Mouse (Mus musculus) ES-CJ7 (cell line): ENCODE measurements at regions not wholly inside any gene's neighbourhood (a gene's known extent, or its start where the extent isn't known, plus 50 kb on each side); places are given as distances from the start of the nearest gene placed in this dataset.

Experiments
- DNase-seq: peaks from one replicate; pipeline ENCODE4 v3.0.0; 2011; ENCODE audit warnings: low read depth, low spot score

DNA sequence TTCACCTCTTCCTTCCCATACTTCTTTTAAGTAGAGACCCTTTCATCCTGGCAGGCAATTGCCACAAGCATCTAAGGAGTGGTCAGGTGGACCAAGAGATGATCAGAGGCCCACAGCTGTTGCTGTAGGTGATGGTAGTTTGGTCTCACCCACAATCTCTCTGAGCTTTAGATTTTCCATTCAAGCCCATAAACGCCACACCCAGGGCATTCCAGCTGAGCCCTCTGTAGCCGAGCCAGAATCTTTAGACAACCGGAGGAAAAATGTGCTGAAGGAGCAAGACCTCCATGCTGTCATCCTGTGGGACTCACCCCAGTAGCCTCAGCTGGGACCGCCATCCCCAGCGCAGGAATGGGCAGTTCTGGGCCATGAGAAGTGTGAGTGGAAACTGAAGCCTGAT is 93.7 kb upstream of the Dlx2 start:
- no peak for DNase-seq

DNA sequence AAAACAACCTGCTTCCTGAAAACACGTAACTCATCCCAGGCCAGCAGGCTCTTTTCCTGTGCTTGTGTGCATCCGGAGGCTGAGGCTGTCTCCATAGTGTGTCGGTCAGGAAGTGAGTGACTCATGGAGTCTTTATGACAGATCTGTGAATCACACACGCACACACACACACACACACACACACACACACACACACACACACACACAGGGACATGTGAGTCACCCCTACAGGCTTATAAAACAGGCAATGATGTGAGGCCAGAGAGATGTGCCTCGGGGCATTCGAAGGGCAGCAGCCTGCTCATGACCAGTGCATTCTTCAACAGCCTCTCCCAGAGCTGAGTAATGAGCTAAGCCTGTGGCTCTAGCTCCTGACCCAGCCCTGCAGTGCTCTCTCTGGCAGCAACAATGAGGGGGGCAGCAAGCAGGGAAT is 97.5 kb upstream of the Dlx2 start:
- no peak for DNase-seq

DNA sequence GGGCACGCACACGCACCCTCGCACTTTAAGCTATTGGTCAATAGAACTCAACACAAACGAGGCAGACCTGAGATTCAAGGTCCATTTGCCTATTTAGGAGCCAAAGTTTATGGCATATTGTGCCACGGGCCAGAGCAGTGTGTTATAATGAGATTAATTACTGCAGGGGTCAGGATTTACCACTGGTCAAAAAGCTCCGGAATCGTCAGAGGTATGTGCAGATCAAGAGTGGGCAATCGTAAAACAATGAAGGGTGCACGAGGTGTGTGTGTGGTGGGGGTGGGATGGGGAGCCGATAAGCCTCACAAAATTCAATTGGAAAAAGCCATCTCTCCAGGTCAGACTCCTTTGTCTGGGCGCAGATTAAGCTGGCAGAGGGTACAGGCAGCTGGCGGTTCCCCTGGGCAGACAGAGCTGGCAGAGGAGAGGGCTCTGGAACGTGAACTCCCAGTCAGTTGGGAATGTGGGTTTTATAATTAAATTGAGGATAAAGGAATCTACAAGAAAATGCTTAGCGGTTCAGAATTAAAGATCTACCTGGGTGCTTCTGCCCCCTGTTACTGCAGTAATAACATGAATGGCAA is 97.4 kb upstream of the Itga6 start:
- DNase-seq, result no peak

DNA sequence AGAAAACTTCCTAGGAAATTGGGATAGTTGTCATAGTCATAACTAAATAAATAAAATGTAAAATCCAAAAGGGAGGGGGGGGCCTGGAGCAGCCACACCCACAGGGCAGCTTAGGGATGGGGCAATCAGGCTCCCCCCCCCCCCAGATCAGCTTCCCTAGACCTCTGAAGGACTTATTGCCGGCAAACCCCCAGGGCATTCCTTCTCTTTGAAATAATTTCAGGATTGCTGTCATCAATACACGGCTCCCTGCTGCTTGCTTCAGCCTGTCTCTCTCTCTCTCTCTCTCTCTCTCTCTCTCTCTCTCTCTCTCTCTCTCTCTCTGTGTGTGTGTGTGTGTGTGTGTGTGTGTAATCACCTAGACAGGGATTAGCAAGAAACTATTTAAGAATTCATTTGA is 93.8 kb upstream of the Itga6 start:
- no peak for DNase-seq

DNA sequence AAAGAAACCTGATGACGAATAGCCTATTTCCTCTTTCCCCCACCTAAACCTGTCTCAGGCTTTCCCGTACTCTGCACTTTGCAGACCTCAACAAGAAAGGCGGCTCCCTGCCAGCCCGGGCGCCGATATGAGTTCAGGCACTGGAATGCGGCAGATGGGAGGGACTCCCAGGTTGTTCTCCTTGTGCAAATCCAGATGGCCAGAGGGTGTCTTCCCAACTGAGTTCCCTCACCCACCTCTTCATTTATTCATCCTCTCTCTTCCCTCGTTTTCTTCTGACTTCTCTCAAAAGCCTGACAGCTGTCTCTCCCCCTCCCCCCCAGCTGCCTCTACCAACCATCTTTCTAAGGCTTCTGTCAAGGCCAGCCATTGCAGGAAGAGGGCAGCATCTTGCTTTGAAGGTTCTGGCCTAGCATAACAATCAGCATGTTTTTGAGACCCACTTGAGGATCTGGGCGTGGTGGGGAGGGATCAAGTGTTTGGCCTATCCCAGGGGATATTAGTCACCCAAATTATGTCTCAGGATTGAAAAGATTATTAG is 93.1 kb upstream of the Itga6 start:
- peak; percentile 92 for DNase-seq

DNA sequence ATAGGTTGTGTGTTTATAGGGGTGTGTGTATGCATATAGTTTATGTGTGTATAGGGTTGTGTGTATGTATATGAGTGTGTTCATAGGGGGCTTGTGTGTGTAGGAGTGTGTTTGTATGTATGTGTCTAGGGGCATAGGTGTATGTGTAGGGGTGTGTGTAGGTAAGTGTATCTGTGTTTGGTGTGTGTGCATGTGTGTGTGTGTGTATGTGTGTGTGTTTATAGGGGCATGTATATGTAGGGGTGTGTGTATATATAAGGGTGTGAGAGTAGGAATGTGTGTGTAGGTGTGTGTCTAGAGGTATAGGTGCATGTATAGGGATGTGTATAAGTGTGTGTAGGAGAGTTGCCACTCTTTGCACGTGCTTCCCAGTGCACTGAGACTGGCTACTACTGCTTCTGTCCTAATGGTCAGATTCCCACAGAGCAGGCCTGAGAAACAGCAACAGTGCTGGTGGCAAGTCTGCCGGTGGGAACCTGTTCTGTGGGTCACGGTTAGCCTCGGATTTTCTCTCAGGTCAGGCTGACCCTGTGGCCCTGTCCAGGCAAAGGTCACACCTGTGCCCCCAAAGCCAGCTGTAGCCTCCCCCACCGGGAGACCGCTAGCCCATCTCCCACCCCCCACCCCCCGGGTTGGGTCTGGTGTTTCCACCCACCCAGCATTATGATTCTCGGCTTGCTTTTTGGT is 90.5 kb upstream of the Itga6 start:
- DNase-seq, result peak; percentile 53

DNA sequence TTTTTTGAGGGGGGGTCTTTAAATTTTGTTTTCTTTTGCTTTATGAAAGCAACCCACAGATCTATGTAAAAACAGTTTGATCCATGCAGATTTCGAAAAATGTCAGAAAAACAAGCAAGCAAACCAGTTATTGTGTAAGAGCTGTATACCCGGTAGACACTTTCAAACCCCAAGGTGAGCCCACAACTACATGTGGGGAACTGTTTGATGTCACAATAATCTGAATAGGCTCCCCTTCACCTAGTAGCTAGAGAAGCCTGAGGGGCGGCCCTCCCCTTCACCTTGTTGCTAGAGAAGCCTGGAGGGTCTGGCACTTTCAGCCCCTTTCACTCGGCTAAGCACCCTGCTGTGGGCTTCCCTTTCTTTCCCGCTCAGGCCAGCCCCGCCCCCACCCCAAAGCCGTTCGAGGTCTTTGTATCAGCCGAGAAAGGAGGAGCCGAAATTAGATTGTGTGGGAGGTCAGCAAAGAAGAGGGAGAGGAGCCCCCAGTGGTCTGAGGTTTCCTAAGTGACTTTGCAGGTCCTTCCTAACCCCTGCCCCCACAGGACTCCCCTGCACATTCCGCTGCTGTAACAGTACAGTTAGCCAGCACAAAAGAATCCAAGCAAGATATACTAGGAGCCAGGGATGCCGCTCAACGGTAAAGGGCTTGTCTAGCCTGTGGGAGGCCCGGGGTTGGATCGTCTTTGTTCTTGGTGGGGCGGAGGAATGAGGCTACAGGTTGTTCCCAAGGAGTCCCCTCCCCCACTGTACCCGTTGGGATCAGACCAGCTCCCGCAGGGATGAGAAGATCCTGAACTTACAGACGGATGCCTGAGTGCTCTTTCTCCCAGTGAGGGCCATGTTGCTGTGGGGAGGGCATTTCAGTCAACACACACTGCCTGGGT is 89.7 kb upstream of the Itga6 start:
- DNase-seq, result peak; percentile 99

DNA sequence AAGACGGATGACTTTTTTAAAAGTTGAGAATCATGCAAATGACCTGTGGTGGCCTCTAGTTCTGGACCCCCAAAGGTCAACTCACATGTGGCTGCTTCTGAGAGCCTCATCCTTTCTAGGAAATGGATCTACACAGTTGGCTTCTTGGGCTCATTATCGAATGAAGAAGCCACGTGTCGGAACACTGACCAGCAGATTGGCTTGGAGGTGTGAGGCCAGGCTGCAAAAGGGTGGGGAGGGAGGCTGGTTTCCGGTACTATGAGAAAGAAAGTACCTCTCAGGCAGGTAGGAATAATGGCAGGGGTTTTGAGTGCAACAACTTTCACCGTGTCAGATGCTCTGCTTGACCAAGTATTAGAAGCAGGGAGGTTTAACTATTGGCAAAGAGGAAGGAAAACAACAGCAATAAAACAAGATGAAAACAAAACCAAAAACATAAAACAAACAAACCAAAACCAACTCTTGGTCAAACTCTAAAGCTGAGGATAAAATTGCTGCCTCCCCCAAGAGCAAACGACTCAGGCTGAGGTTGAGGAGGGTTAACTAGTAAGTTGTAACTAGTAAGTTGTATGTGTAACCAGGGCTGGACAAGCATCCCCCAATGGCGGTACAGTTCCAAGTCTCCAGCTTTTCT is 88.7 kb upstream of the Itga6 start:
- DNase-seq, result peak; percentile 74

DNA sequence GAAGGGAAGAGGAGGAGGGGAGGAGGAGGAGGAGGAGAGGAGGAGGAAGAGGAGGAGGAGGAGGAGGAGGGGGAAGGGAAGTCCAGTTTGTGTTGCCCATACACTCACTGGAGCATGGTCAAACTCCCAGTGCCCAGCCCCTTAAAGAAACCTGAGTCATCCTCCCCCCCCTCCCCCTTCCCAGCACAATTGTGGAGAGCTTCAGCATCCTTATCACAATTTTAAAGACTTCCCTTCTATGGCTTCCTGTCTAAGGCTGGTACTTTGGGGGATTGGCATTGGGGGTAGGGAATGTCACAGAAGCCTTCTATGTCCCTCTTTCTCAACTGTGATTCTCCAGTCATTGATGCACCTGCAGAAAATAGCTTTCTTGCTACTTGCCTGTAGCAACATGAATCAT is 84.0 kb upstream of the Itga6 start:
- DNase-seq, result no peak

DNA sequence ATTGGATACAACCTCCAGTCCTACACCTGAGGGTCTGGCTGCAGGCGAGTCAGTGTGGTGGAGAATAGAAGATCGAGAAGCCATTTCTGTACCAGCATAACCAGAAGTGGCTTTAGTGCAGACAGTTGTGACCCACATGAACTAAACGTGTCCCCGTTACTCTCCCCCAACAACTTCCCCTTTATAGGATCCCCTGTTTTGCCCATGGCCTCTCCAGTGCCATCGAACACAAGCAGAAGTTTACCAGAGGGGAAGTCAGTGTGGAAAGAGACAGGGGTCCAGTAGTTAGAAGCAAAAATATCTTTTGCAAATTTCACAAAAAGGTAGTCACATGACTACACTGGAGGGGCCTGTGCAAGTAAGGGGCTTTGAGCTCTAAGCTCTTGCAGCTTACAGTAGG is 83.4 kb upstream of the Itga6 start:
- DNase-seq, result no peak

DNA sequence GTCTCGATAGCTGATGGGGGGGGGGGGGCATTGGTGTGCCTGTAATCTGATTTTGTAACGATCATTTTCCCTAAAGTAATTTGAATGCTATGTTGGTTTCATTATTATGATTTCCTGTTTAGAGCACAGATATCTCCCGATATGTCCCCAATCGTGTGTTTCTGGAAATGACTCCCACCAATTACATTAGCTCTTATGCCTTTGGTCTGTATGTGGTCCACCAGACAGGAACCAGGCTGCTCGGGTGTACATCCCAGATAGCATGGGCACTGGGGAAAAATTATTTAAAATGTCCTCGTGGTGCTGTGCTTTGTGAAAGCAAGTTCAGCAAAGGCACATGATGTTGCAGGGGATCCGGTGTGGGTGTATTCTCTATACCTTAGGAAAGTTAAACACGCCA is 82.0 kb upstream of the Itga6 start:
- no peak for DNase-seq

DNA sequence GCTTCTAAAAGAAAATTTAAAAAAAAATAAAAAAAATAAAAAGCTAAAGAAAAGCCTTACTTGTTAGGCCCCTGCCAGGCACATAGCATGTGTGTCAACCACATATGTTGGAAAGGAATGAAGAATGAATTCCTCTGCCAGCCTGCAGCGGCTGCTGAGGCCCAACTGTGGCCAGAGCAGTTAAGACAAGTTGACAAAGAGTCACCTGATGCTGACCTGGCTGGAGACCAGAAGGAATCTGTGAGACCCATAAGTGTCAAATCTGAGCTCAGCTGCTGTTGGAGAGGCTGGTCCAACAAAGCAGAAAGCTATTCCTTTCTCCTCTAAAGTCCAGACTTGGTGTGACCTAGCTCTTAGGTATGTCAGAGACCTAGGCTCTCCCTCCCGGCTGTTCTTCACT is 78.5 kb upstream of the Itga6 start:
- no peak for DNase-seq

DNA sequence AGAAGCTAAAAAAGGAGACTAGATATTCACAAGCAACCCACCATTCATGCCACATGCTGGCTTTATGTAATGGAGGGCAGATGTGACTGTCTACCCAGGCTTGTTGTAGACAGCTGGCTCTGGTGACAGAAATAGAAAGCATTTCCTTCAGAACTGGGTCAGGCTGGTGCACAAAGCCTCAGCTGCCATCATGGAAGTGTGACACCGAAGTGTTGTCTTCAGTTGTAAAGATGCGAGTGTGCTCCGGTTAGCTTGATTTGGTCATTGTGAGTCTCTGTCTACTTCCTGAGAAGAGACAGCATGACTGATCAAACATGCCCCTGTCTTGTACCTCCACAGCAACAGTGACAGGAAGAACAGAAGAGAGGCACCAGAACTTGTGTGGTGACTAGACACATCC is 77.7 kb upstream of the Itga6 start:
- DNase-seq, result no peak

DNA sequence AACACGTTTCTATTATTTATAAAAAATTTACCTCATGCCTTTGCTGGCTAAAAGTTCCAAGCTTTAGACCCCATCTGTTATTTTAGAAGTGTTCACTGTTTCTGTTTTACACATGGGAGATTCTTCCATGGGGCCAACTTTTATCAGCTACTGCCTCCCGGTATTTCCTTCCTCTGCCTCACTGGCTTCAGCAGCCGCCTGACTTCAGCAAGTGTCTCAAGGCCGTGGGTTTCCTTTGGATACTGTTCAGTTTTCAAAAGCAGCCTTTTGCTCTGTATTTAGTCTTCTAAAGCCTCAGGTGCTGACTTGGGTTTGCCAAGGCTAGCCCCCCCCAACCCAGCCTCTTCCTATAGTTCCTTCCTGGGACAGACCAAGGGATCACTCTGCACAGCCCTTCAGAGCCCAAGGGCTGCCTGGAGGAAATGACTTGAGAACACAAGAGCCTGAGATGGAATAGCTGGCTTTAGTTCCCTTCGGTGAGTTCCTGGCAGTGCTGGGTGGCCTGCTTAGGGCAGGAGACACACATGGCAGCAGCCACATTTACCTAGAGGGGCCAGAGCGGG is 75.1 kb upstream of the Itga6 start:
- DNase-seq, result no peak

DNA sequence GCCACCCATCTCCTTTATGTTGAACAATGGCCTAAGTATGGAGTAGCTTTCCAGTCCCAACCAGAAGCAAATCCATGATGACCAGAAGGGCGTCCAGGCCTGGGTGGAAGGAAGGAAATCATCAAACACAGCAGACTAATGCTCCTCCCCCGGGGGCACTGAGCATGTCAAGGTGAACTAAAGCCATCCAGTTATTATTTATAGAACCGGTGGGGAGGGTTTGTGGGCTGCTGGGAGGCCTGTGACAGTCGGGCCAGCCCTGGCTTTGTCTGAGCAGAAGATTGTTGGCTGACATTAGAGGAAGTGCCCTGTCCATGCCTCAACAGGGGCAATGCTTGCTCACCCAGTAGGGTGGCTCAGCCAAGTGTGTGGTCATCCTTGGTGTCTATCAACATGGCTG is 74.5 kb upstream of the Itga6 start:
- DNase-seq, result no peak

DNA sequence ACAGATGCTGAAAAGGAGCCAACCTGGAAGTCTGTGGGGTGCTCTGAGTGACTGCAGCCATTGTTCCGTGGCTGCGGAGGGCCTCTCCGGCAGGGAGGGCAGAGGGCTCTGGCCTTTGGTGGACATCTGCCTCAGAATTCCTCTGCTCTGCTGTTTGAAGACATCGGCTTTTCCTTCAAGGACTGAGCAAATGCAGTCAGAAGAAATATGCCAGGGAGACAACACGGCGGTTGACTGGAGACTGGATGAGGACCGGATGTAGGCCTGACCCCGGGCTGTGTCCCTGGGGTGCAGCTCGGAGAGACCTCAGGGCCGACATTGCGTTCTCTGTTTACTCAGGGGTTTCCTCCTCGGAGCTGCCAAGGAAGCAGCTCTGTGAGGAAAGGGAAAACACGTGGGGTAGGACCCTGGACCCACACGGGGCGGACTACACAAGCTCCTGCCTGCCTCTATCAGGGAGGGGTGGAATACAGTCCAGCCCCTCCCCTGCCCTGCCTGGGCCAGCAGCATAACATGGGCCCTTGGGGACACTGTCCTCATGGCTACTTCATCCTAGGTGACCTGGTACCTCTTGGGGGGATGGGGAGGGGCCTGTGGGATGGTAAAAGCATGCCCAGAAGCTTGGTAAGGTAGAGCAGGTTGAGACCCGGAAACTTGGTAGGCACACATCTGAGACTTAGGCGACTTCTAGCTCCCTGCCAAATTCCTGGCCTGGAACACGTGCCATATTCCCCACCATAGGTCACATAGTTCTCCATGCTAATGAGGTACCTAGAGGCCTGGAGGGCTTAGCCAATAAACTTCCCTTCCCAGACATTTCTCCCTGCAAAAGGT is 72.1 kb upstream of the Itga6 start:
- DNase-seq, result no peak

DNA sequence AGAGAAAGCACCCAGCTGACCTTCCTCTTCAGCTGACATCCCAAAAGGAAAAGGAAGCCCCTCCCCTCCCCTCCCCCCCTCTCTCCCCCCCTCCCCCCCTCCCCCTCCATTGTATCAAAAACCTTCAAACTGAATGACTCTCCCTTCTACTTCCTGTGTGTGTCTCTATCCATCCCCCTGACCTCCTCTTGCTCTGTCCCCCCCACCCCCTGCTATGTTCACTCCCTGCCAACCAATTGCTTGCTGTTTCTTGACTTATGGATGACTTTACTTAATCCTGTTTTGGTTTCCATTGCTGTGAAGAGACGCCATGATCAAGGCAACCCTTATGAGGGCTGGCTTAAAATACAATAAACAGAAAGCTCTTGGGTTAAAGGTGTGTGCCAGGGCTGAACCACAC is 64.7 kb upstream of the Itga6 start:
- peak; percentile 63 for DNase-seq

DNA sequence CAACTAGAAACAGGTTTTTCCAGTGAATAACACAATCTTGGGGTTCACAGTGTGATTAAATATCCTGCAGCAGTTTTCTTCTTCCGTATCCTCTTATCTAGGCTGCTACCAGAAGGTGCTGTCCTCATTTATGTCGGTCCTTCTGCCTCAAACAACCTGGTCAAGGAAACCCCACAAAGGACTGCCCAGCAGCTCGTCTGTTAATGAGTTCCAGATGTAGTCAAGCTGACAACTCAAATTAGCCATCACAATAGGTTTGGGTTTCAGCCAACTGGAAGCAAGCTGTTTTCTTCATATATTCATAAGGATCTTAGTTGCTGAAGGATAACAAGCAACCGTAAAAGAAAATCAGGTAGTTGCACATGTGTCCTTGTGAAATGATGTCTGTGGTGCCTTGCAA is 64.3 kb upstream of the Itga6 start:
- no peak for DNase-seq

DNA sequence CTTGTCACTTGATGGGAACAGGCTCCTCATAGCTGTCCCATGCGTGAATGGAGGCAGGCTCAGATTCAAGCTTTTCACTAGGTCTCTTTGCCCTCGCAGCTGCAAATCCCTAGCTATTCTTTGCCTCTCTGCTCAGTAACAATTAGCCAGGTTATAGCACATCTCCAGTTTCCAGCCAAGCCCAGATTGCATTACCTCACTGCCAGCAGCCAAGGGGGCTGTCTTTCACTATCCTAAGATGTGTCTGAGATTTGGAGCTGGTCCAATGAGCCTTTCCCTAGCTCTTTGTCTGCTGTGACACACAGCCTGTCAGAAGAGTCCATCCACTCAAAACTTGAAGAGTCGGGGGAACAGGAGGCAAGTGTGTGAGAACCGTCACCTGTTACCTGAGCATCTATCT is 62.0 kb upstream of the Itga6 start:
- DNase-seq, result no peak

DNA sequence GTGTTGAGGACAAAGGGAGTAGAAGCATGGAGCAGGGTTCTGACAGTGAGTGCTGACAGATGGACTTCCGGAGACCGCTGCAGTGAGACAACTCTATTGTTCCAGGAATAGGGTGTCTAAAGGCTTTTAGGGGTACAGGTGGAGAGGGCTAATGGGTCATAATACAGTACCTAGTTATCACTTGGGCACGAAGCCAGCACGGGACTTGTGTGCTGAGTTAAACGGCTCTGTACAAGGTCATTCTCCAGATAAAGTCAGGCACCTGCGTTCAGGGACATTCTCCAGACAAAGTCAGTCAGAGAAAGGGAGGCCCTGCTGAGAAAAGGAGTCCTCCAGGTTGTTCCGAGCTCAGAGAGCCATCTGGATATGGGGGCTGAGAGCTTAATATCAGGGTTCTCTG is 60.2 kb upstream of the Itga6 start:
- no peak for DNase-seq

DNA sequence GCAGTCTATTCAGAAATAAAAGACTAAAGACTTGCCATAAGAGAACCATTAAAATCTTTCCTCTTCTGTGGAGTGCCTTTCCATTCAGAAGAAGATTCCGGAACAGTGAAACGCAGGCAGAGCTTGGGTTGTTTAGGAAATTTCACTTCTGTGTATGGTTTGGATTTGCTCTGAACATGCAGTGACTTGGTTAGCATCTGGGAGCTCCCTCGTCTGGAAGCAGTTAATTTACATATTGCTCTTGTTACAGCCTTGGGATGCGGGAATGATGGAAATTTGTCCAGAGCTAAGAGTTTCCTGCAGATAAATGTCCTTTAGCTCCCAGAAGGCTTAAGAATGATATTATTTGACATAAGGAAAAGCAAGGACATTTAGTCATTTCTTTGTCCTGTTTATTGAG is 56.4 kb upstream of the Itga6 start:
- no peak for DNase-seq
